Mouse (Mus musculus) embryo, embryonic 10 days (tissue): ENCODE measurements at regions not wholly inside any gene's neighbourhood (a gene's known extent, or its start where the extent isn't known, plus 50 kb on each side); places are given as distances from the start of the nearest gene placed in this dataset.

Experiments
- DNase-seq: peaks from one replicate; pipeline ENCODE4 v3.0.0-alpha.2; 2015; ENCODE audit warnings: low spot score

GRCm38 (mm10) chr11:71513067-71513350 is 236.7 kb upstream of the Wscd1 start:
- DNase-seq: no peak

- peak; percentile 48 for DNase-seq
Observed at GRCm38 (mm10) chr11:71515264-71515663, 234.5 kb upstream of the Wscd1 start.

GRCm38 (mm10) chr11:71517377-71517776 is 232.3 kb upstream of the Wscd1 start:
- DNase-seq: peak; percentile 70

- DNase-seq: no peak
Observed at GRCm38 (mm10) chr11:71527691-71528090, 222.0 kb upstream of the Wscd1 start.

- DNase-seq: no peak
Observed at GRCm38 (mm10) chr11:71528588-71528987, 221.1 kb upstream of the Wscd1 start.

- DNase-seq: no peak
Observed at GRCm38 (mm10) chr11:71541178-71541845, 208.4 kb upstream of the Wscd1 start.

GRCm38 (mm10) chr11:71557412-71557811 is 192.3 kb upstream of the Wscd1 start:
- DNase-seq: no peak

- DNase-seq: no peak
Observed at GRCm38 (mm10) chr11:71564831-71565230, 184.9 kb upstream of the Wscd1 start.

GRCm38 (mm10) chr11:71576801-71577200 is 172.9 kb upstream of the Wscd1 start:
- DNase-seq: no peak

GRCm38 (mm10) chr11:71581775-71582174 is 167.9 kb upstream of the Wscd1 start:
- DNase-seq: no peak

GRCm38 (mm10) chr11:71591014-71591413 is 158.7 kb upstream of the Wscd1 start:
- no peak for DNase-seq

GRCm38 (mm10) chr11:71594250-71594847 is 155.4 kb upstream of the Wscd1 start:
- DNase-seq: no peak

- no peak for DNase-seq
Observed at GRCm38 (mm10) chr11:71597709-71598108, 152.0 kb upstream of the Wscd1 start.

- DNase-seq: no peak
Observed at GRCm38 (mm10) chr11:71610782-71611181, 138.9 kb upstream of the Wscd1 start.

GRCm38 (mm10) chr11:71615526-71615925 is 134.2 kb upstream of the Wscd1 start:
- DNase-seq: no peak

GRCm38 (mm10) chr11:71625501-71626191 is 124.1 kb upstream of the Wscd1 start:
- DNase-seq: no peak

- DNase-seq: no peak
Observed at GRCm38 (mm10) chr11:71636111-71636510, 113.6 kb upstream of the Wscd1 start.

GRCm38 (mm10) chr11:71636785-71637184 is 112.9 kb upstream of the Wscd1 start:
- DNase-seq: peak; percentile 51

- DNase-seq: no peak
Observed at GRCm38 (mm10) chr11:71642886-71643285, 106.8 kb upstream of the Wscd1 start.

- DNase-seq: no peak
Observed at GRCm38 (mm10) chr11:71651756-71652380, 97.9 kb upstream of the Wscd1 start.

- no peak for DNase-seq
Observed at GRCm38 (mm10) chr11:71652381-71652775, 97.3 kb upstream of the Wscd1 start.

- DNase-seq: no peak
Observed at GRCm38 (mm10) chr11:71658346-71658745, 91.4 kb upstream of the Wscd1 start.
